Mouse (Mus musculus) midbrain, embryonic 12.5 days (tissue): ENCODE data around the gene Tifa. TPM values are rescaled to one million over a fixed set of nuclear protein-coding genes. Genes with fewer than 3 reads are reported as not detected.

Experiments
- ATAC-seq: fragments of 200-750 bp; cut with Nextera tagmentation; 2 replicates; pipeline ENCODE4 v1.8.0; 2017; ENCODE audit warnings: low read depth, moderate TSS enrichment, moderate library complexity; ENCODE audit not compliant: low FRiP score
- H3K27ac ChIP-seq: fragments of 300-500 bp; sonication (generic); replicated peaks from 2 replicates; pipeline ENCODE4 v1.5.1; 2016; ENCODE audit warnings: mild to moderate bottlenecking
- H3K27me3 ChIP-seq: fragments of 300-500 bp; sonication (generic); 2 replicates; pipeline ENCODE4 v1.6.1; 2016; ENCODE audit warnings: mild to moderate bottlenecking
- H3K36me3 ChIP-seq: fragments of 300-500 bp; sonication (generic); 2 replicates; pipeline ENCODE4 v1.6.1; 2016
- H3K4me1 ChIP-seq: fragments of 300-500 bp; sonication (generic); 2 replicates; pipeline ENCODE4 v1.6.1; 2016
- H3K4me2 ChIP-seq: fragments of 300-500 bp; sonication (generic); replicated peaks from 2 replicates; pipeline ENCODE4 v1.6.1; 2016; ENCODE audit warnings: mild to moderate bottlenecking, moderate library complexity
- H3K4me3 ChIP-seq: fragments of 300-500 bp; sonication (generic); 2 replicates; pipeline ENCODE4 v1.5.1; 2016; ENCODE audit warnings: mild to moderate bottlenecking
- H3K9ac ChIP-seq: fragments of 300-500 bp; sonication (generic); replicated peaks from 2 replicates; pipeline ENCODE4 v1.6.1; 2016; ENCODE audit warnings: mild to moderate bottlenecking, moderate library complexity
- H3K9me3 ChIP-seq: fragments of 300-500 bp; sonication (generic); 2 replicates; pipeline ENCODE4 v1.6.1; 2016; ENCODE audit warnings: mild to moderate bottlenecking
- WGBS: fragments of 180-500 bp; shearing (Covaris S2); methylation state at CpG from one replicate; pipeline ENCODE4 v1.1.7; 2016; 5-methylcytosine and 5-hydroxymethylcytosine counted together
- polyA plus RNA-seq: library from polyadenylated mRNA; unstranded; fragments of >200 nt; fragmentation: Nextera tagmentation; extraction: Ambion mirVana; gene quantifications from 2 replicates; pipeline ENCODE4 v1.2.1, GENCODE M21; 2016

Gene Tifa
- polyA plus RNA-seq, 1 experiment from 2014 or later = 3.4 TPM

- H3K4me3 ChIP-seq = no peak overlapping the region
- peaks cover 60% of the 10 kb centered on the region for H3K36me3 ChIP-seq
- 96% methylated on average over 7 of the region's 7 CpGs for WGBS
- H3K4me1 ChIP-seq = no peaks in the 10 kb centered on the region; the same call in 1 of the 2 replicates
- H3K9ac ChIP-seq = no peak overlapping the region
- no peak for ATAC-seq
- no peak overlapping the region for H3K27ac ChIP-seq
- H3K27me3 ChIP-seq = no peaks in the 10 kb centered on the region
- no peaks in the 10 kb centered on the region for H3K9me3 ChIP-seq
- H3K4me2 ChIP-seq = no peak overlapping the region
Measured at GRCm38 (mm10) chr3:127809103-127809502, 19.5 kb downstream of the Tifa start.

GRCm38 (mm10) chr3:127817120-127817683, 27.6 kb downstream of the Tifa start:
- Histone ChIP-seq H3K36me3 (peaks cover 40% of the 10 kb centered on the region), H3K9ac (no peak overlapping the region), H3K27me3 (no peaks in the 10 kb centered on the region), H3K9me3 (no peaks in the 10 kb centered on the region), H3K4me2 (no peak overlapping the region), H3K27ac (no peak overlapping the region), H3K4me3 (no peak overlapping the region), H3K4me1 (no peaks in the 10 kb centered on the region)
- WGBS = 86% methylated on average over 7 of the region's 7 CpGs
- ATAC-seq = no peak

- Histone ChIP-seq H3K4me1 (no peaks in the 10 kb centered on the region), H3K27me3 (no peaks in the 10 kb centered on the region), H3K4me2 (no peak overlapping the region), H3K27ac (no peak overlapping the region), H3K9me3 (no peaks in the 10 kb centered on the region), H3K4me3 (no peak overlapping the region), H3K9ac (no peak overlapping the region), H3K36me3 (peaks cover 32% of the 10 kb centered on the region)
- no peak for ATAC-seq
- WGBS = 84% methylated on average over 11 of the region's 11 CpGs
Measured at GRCm38 (mm10) chr3:127818694-127819663, 29.4 kb downstream of the Tifa start.

DNA sequence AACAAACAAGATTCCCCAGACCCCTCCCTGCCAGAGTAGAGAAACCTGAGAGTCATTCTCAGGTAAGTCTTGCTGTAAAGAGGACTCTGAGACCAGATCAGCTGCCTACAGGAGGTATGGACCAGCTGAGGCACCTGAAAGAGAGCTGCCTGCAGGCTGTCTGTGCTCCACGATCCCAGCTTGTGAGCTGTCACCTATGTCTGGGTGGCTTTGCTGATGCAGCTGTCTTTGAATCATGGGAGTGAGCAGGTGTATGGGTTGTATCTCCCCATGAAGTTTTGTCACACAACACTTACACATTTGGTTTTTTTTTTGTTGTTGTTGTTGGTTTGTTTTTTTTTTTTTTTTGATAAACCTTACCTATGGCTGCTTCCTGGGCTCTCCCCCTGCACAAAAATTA, 30.8 kb downstream of the Tifa start:
- Histone ChIP-seq H3K4me2 (no peak overlapping the region), H3K36me3 (peaks cover 29% of the 10 kb centered on the region), H3K9ac (no peak overlapping the region), H3K27ac (no peak overlapping the region), H3K4me3 (no peak overlapping the region), H3K4me1 (no peaks in the 10 kb centered on the region), H3K27me3 (no peaks in the 10 kb centered on the region), H3K9me3 (no peaks in the 10 kb centered on the region)
- no peak for ATAC-seq
- 96% methylated on average over 1 of the region's 1 CpGs for whole genome bisulfite sequencing

GRCm38 (mm10) chr3:127821209-127821608, 31.6 kb downstream of the Tifa start:
- no peak overlapping the region for H3K4me2 ChIP-seq
- no peaks in the 10 kb centered on the region for H3K9me3 ChIP-seq
- H3K4me1 ChIP-seq = no peaks in the 10 kb centered on the region
- peaks cover 26% of the 10 kb centered on the region for H3K36me3 ChIP-seq
- no peak overlapping the region for H3K4me3 ChIP-seq
- no peak overlapping the region for H3K27ac ChIP-seq
- H3K27me3 ChIP-seq = no peaks in the 10 kb centered on the region
- 90% methylated on average over 5 of the region's 5 CpGs for WGBS
- no peak overlapping the region for H3K9ac ChIP-seq
- ATAC-seq = no peak

- Histone ChIP-seq H3K9ac (no peak overlapping the region), H3K27me3 (no peaks in the 10 kb centered on the region), H3K9me3 (no peaks in the 10 kb centered on the region), H3K4me3 (no peak overlapping the region), H3K36me3 (peaks cover 20% of the 10 kb centered on the region), H3K27ac (no peak overlapping the region), H3K4me2 (no peak overlapping the region), H3K4me1 (0 out of 2 replicates have a peak, but pooled peaks cover 11% of the 10 kb centered on the region)
- no peak for ATAC-seq
- 81% methylated on average over 17 of the region's 17 CpGs for WGBS
Measured at GRCm38 (mm10) chr3:127823886-127824863, 34.6 kb downstream of the Tifa start.

GRCm38 (mm10) chr3:127826503-127826902, 36.9 kb downstream of the Tifa start:
- 86% methylated on average over 7 of the region's 7 CpGs for whole genome bisulfite sequencing
- no peak overlapping the region for H3K9ac ChIP-seq
- ATAC-seq = no peak

GRCm38 (mm10) chr3:127827123-127827522, 37.5 kb downstream of the Tifa start:
- ATAC-seq = no peak
- no peak overlapping the region for H3K4me3 ChIP-seq
- no peak overlapping the region for H3K4me2 ChIP-seq
- no peak overlapping the region for H3K9ac ChIP-seq
- no peaks in the 10 kb centered on the region for H3K27me3 ChIP-seq
- H3K9me3 ChIP-seq = no peaks in the 10 kb centered on the region
- H3K4me1 ChIP-seq = 0 out of 2 replicates have a peak, but pooled peaks cover 11% of the 10 kb centered on the region
- H3K36me3 ChIP-seq = peaks cover 8% of the 10 kb centered on the region; the same call in 1 of the 2 replicates
- 41% methylated on average over 7 of the region's 7 CpGs for WGBS
- H3K27ac ChIP-seq = peak overlapping the region; percentile 35

More at GRCm38 (mm10) chr3:127826503-127826902, 36.9 kb downstream of the Tifa start:
- Histone ChIP-seq H3K36me3 (peaks cover 11% of the 10 kb centered on the region; the same call in 1 of the 2 replicates), H3K27ac (peak overlapping the region; percentile 35), H3K4me3 (no peak overlapping the region), H3K4me2 (no peak overlapping the region), H3K9me3 (no peaks in the 10 kb centered on the region), H3K27me3 (no peaks in the 10 kb centered on the region), H3K4me1 (0 out of 2 replicates have a peak, but pooled peaks cover 11% of the 10 kb centered on the region)

DNA sequence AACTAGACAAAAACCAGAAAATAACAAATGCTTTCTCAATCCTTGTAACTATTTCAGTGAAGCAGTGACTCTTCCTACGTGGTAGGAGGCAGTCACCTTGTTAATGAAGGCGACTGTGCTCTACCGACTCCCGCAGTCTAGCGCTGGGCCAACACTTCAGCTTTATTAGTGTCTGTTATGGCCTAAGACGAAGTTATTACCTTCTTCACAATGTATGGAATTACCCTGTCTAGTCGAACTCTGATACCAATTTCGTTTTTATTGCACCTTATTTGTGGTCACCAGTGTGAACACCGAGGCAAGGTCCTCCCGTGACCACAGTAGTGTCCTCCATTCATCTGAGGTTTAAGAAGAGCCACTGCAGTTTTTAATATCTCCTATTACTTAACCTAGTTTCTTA, 40.6 kb downstream of the Tifa start:
- Histone ChIP-seq H3K9me3 (no peaks in the 10 kb centered on the region), H3K4me1 (0 out of 2 replicates have a peak, but pooled peaks cover 13% of the 10 kb centered on the region), H3K27me3 (no peaks in the 10 kb centered on the region), H3K27ac (no peak overlapping the region), H3K9ac (no peak overlapping the region), H3K36me3 (0 out of 2 replicates have a peak, but pooled peaks cover 5% of the 10 kb centered on the region), H3K4me3 (no peak overlapping the region), H3K4me2 (no peak overlapping the region)
- ATAC-seq = no peak
- WGBS = 92% methylated on average over 10 of the region's 10 CpGs

DNA sequence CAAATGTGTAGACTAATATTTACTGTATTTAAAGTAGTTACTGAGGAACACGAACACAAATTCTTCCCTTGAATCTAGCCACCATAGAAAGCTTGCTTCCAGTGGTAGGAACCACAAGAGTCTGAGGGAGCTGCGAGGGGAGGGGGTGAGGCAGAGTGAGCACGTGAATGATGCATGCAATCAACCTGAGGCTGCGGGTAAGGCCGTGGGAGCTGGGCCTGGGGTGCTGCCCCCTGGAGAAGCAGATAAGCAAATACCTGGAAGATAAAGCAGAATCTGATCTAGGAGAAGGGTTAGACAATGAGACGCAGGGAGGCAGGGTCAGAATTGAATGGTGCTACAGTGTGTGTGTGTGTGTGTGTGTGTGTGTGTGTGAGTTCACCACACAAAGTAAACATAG, 41.5 kb downstream of the Tifa start:
- no peak overlapping the region for H3K9ac ChIP-seq
- H3K4me3 ChIP-seq = no peak overlapping the region
- no peak for ATAC-seq
- no peak overlapping the region for H3K27ac ChIP-seq
- H3K4me1 ChIP-seq = peaks cover 22% of the 10 kb centered on the region
- no peaks in the 10 kb centered on the region for H3K9me3 ChIP-seq
- H3K27me3 ChIP-seq = no peaks in the 10 kb centered on the region
- H3K36me3 ChIP-seq = 0 out of 2 replicates have a peak, but pooled peaks cover 5% of the 10 kb centered on the region
- WGBS = 73% methylated on average over 6 of the region's 6 CpGs
- no peak overlapping the region for H3K4me2 ChIP-seq

- Histone ChIP-seq H3K27ac (no peak overlapping the region), H3K4me2 (no peak overlapping the region), H3K36me3 (0 out of 2 replicates have a peak, but pooled peaks cover 5% of the 10 kb centered on the region), H3K4me1 (peaks cover 17% of the 10 kb centered on the region), H3K9ac (no peak overlapping the region), H3K27me3 (no peaks in the 10 kb centered on the region), H3K9me3 (no peaks in the 10 kb centered on the region), H3K4me3 (no peak overlapping the region)
- WGBS = 82% methylated on average over 4 of the region's 4 CpGs
- no peak for ATAC-seq
Measured at GRCm38 (mm10) chr3:127834040-127834439, 44.4 kb downstream of the Tifa start.
